Mouse (Mus musculus): ENCODE results near the gene Dysf. TPM values are rescaled to one million over a fixed set of nuclear protein-coding genes. Genes with fewer than 3 reads are reported as not detected.

Dysf gene
- polyA plus RNA-seq, 1 experiment from 2014 or later, result 2.4 TPM

DNA sequence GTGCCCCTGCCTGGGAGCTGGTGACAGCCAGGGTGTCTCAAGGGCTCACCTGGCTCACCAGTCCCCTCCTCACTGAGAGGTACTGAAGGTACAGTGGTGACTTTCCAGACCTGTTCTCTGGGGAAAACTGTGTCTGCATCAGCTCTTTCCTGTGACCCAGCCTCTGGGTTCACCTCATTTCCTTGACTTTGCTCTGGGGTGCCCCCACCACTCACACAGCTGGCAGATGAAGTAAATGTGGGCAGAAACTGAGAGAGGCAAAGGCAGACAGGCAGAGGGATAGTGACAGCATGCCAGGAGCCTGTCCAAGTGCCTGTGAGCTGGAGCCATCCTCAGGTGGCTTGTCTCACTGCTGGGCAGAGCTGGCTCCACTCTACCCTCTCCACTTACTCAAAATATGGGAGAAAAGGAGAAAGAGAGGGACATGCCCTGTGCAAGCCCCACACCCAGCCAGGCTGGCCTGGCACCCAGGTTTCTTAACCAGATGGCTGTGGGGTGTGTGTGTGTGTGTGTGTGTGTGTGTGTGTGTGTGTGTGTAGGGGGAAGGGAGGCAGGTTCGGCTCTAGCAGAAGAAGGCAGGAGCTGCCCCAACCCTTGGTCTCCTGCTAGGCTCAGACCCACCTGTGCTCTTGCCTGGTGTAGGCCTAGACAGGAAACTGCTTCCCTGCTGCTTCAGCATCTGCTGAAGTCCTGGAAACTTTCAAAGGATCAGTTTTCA, 209.0 kb downstream of the Dysf start:
- Histone ChIP-seq H3K27ac (ENCODE audit: low read depth, low read length) (no peak overlapping the region), H3K27me3 (ENCODE audit: control insufficient read depth, insufficient read depth, low read length) (no peaks in the 10 kb centered on the region), H3K9ac (ENCODE audit: low read length) (no peak overlapping the region), H3K9me3 (ENCODE audit: control insufficient read depth, low read length) (no peaks in the 10 kb centered on the region), H3K4me2 (no peak overlapping the region), H3K36me3 (ENCODE audit: control insufficient read depth, insufficient read depth, low read length) (no peaks in the 10 kb centered on the region), H3K4me1 (ENCODE audit: control insufficient read depth, insufficient read depth, low read length) (no peaks in the 10 kb centered on the region), H3K4me3 (ENCODE audit: low read depth, low read length) (no peak overlapping the region)
- no peak for DNase-seq (ENCODE audit: low spot score, missing footprints)
- 67% methylated on average over 1 of the region's 1 CpGs for WGBS
- no peak for ATAC-seq (ENCODE audit: low FRiP score)

DNA sequence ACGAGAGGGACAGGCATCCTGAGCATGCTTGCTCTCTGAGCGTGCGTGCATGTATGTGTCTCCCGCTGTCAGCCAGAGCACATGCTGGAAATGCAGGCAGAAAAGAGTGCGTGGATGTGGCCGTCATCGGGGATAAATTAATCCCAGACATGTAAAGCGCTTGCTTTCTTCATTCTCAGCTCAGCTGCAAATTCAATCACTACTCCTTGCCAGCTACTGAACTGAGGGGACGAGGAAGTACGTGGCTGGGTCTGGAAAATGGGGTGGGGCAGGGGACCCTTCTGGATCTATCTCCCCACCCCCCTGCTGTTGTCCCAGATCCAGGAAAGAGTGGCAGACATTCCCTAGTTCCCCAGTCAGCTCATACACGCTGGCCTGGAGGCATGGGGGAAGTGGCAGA, 210.7 kb downstream of the Dysf start:
- DNase-seq (ENCODE audit: low spot score, missing footprints) (no peak), ATAC-seq (ENCODE audit: low FRiP score) (no peak)
- Histone ChIP-seq H3K4me2 (no peak overlapping the region), H3K27me3 (ENCODE audit: control insufficient read depth, insufficient read depth, low read length) (no peaks in the 10 kb centered on the region), H3K36me3 (ENCODE audit: control insufficient read depth, insufficient read depth, low read length) (no peaks in the 10 kb centered on the region), H3K9ac (ENCODE audit: low read length) (no peak overlapping the region), H3K27ac (ENCODE audit: low read depth, low read length) (no peak overlapping the region), H3K4me3 (ENCODE audit: low read depth, low read length) (no peak overlapping the region), H3K9me3 (ENCODE audit: control insufficient read depth, low read length) (no peaks in the 10 kb centered on the region), H3K4me1 (ENCODE audit: control insufficient read depth, insufficient read depth, low read length) (no peaks in the 10 kb centered on the region)
- WGBS, result 82% methylated on average over 11 of the region's 11 CpGs

DNA sequence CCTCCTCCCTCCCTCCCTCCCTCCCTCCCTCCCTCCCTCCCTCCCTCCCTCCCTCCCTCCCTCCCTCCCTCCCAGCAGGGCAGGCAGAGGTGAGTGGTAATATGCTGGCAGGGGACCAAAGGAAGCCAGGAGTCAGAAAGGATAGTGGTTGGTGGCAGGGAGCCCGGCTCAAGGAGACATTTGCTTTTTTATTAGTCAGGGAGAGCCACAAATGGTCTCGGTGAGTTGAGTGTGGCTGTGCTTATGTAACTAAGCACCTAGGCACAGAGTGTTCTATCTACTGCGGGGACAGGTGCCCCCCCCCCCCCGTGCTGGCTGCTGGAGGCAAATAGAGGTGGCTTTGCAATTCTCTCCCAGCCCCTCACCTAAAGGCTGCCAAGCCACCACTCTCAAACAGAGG, 216.5 kb downstream of the Dysf start:
- Histone ChIP-seq H3K27ac (ENCODE audit: low read depth, low read length) (no peak overlapping the region), H3K9ac (ENCODE audit: low read length) (no peak overlapping the region), H3K9me3 (ENCODE audit: control insufficient read depth, low read length) (no peaks in the 10 kb centered on the region), H3K27me3 (ENCODE audit: control insufficient read depth, insufficient read depth, low read length) (no peaks in the 10 kb centered on the region), H3K4me2 (no peak overlapping the region), H3K4me3 (ENCODE audit: low read depth, low read length) (no peak overlapping the region), H3K4me1 (ENCODE audit: control insufficient read depth, insufficient read depth, low read length) (peaks cover 5% of the 10 kb centered on the region), H3K36me3 (ENCODE audit: control insufficient read depth, insufficient read depth, low read length) (no peaks in the 10 kb centered on the region)
- WGBS, result 52% methylated on average over 4 of the region's 4 CpGs
- ATAC-seq (ENCODE audit: low FRiP score) (no peak), DNase-seq (ENCODE audit: low spot score, missing footprints) (no peak)

DNA sequence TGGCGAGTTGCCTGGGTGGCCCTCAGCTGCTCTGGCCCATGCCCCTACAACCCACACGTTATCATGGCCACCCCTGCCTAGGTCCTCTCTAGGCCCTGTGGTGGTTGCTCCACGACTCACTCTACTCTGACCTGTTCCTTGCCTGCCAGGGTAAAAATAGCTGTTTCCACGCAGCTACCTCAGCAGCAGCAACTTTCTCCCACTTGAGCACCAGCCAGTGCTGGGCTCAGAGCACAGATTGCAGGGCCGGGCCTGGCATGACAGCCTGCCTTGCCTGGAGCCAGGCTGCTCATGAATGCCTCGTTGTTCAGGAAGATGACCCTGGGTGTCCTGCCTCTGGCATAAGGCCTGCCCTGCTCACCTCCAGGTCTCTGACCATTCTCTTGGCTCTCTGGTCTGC, 217.2 kb downstream of the Dysf start:
- H3K9ac ChIP-seq (ENCODE audit: low read length), result no peak overlapping the region
- no peak for ATAC-seq (ENCODE audit: low FRiP score)
- H3K4me3 ChIP-seq (ENCODE audit: low read depth, low read length), result no peak overlapping the region
- H3K27ac ChIP-seq (ENCODE audit: low read depth, low read length), result no peak overlapping the region
- DNase-seq (ENCODE audit: low spot score, missing footprints), result no peak
- 80% methylated on average over 6 of the region's 6 CpGs for WGBS
- H3K36me3 ChIP-seq (ENCODE audit: control insufficient read depth, insufficient read depth, low read length), result no peaks in the 10 kb centered on the region
- no peaks in the 10 kb centered on the region for H3K27me3 ChIP-seq (ENCODE audit: control insufficient read depth, insufficient read depth, low read length)
- H3K4me2 ChIP-seq, result no peak overlapping the region
- peaks cover 5% of the 10 kb centered on the region for H3K4me1 ChIP-seq (ENCODE audit: control insufficient read depth, insufficient read depth, low read length)
- no peaks in the 10 kb centered on the region for H3K9me3 ChIP-seq (ENCODE audit: control insufficient read depth, low read length)

DNA sequence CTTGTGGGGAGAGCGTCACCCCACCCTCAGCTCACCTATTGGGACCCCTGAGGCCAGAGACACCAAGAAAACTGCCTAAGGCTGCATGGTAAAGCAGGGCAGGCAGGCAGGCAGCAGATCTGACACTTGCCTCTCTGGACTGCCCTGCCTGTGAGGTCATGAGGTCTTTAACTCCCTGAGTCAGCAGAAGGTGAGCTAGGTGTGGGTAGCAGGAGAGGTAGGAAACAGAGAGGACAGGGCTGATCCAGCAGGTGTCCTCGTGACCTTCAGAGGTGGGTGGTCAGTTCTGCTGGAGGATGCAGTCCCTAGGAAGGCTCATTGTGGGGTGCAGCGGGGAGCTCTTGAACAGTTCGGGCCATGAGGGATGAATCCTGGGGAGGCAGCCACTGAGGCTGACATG, 219.8 kb downstream of the Dysf start:
- Histone ChIP-seq H3K36me3 (ENCODE audit: control insufficient read depth, insufficient read depth, low read length) (no peaks in the 10 kb centered on the region), H3K9ac (ENCODE audit: low read length) (no peak overlapping the region), H3K4me1 (ENCODE audit: control insufficient read depth, insufficient read depth, low read length) (peaks cover 5% of the 10 kb centered on the region), H3K4me2 (no peak overlapping the region), H3K4me3 (ENCODE audit: low read depth, low read length) (no peak overlapping the region), H3K9me3 (ENCODE audit: control insufficient read depth, low read length) (no peaks in the 10 kb centered on the region), H3K27ac (ENCODE audit: low read depth, low read length) (no peak overlapping the region), H3K27me3 (ENCODE audit: control insufficient read depth, insufficient read depth, low read length) (no peaks in the 10 kb centered on the region)
- ATAC-seq (ENCODE audit: low FRiP score), result no peak
- no peak for DNase-seq (ENCODE audit: low spot score, missing footprints)
- WGBS, result 65% methylated on average over 4 of the region's 4 CpGs

DNA sequence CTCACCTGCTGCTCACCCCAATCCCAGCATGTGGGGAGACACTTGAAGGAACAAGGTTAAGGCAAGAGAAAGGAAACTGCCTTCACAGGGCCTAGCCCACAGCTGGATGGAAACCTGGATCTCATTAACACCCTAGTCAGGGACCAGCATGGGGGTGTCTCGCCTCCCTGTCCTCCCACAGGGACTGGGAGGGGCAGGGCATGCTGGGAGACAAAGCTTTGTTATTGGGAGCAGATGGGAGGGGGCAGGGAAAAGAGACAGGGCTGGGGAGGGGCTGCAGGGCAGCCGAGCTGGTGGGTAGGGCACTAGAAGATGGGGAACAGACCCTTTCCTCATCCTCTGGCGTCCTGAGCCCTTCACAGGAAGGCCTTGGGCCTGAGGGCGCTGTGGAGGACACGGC, 220.4 kb downstream of the Dysf start:
- Histone ChIP-seq H3K4me1 (ENCODE audit: control insufficient read depth, insufficient read depth, low read length) (peaks cover 5% of the 10 kb centered on the region), H3K4me2 (no peak overlapping the region), H3K9ac (ENCODE audit: low read length) (no peak overlapping the region), H3K27me3 (ENCODE audit: control insufficient read depth, insufficient read depth, low read length) (no peaks in the 10 kb centered on the region), H3K9me3 (ENCODE audit: control insufficient read depth, low read length) (no peaks in the 10 kb centered on the region), H3K27ac (ENCODE audit: low read depth, low read length) (no peak overlapping the region), H3K36me3 (ENCODE audit: control insufficient read depth, insufficient read depth, low read length) (no peaks in the 10 kb centered on the region), H3K4me3 (ENCODE audit: low read depth, low read length) (no peak overlapping the region)
- ATAC-seq (ENCODE audit: low FRiP score), result no peak
- 20% methylated on average over 5 of the region's 5 CpGs for WGBS
- no peak for DNase-seq (ENCODE audit: low spot score, missing footprints)

DNA sequence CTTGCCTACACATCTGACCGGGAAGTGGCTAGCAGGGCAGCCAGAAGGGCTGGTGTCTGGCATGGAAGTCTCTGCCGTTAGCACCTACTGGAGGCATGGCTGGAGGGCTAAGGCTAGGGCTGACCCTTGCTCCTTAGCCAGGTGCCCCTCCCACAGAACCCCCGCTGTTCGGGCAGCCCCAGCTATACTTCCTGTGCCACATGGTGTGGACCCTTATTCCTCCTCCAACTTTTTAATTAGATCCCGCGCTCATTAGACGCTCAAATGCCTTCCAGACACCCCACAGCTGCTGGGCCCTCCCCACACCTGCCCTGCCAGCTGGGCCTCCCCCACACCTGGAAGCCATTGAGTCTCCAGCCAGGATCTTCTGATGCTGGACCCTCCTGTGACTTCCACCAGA, 221.3 kb downstream of the Dysf start:
- Histone ChIP-seq H3K9ac (ENCODE audit: low read length) (no peak overlapping the region), H3K36me3 (ENCODE audit: control insufficient read depth, insufficient read depth, low read length) (no peaks in the 10 kb centered on the region), H3K4me3 (ENCODE audit: low read depth, low read length) (no peak overlapping the region), H3K27ac (ENCODE audit: low read depth, low read length) (no peak overlapping the region), H3K9me3 (ENCODE audit: control insufficient read depth, low read length) (no peaks in the 10 kb centered on the region), H3K27me3 (ENCODE audit: control insufficient read depth, insufficient read depth, low read length) (no peaks in the 10 kb centered on the region), H3K4me2 (no peak overlapping the region), H3K4me1 (ENCODE audit: control insufficient read depth, insufficient read depth, low read length) (peaks cover 5% of the 10 kb centered on the region)
- no peak for ATAC-seq (ENCODE audit: low FRiP score)
- 81% methylated on average over 7 of the region's 7 CpGs for WGBS
- DNase-seq (ENCODE audit: low spot score, missing footprints), result no peak

DNA sequence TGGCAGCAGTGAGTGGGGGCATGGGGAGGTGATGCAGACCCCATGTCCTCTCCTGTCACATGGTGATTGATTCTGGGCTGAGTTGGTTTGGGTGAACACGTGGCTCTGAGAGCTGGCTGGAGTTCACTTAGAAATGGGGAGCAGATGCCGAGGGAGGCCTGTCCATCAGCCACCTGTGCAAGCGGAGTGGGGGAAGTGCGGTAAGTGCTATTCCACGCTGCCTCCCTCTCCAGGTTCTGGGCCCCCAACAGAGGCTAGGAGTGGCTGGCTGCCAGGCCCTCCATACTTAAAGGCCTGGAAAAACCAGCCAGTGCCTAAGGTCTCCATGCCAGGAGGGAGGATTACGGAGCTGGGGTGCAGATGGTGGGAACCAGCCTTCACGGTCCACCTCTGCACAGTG, 222.7 kb downstream of the Dysf start:
- Histone ChIP-seq H3K36me3 (ENCODE audit: control insufficient read depth, insufficient read depth, low read length) (no peaks in the 10 kb centered on the region), H3K9ac (ENCODE audit: low read length) (no peak overlapping the region), H3K4me3 (ENCODE audit: low read depth, low read length) (no peak overlapping the region), H3K4me2 (no peak overlapping the region), H3K9me3 (ENCODE audit: control insufficient read depth, low read length) (no peaks in the 10 kb centered on the region), H3K4me1 (ENCODE audit: control insufficient read depth, insufficient read depth, low read length) (peaks cover 5% of the 10 kb centered on the region), H3K27me3 (ENCODE audit: control insufficient read depth, insufficient read depth, low read length) (no peaks in the 10 kb centered on the region), H3K27ac (ENCODE audit: low read depth, low read length) (no peak overlapping the region)
- WGBS, result 68% methylated on average over 7 of the region's 7 CpGs
- DNase-seq (ENCODE audit: low spot score, missing footprints) (no peak), ATAC-seq (ENCODE audit: low FRiP score) (no peak)

DNA sequence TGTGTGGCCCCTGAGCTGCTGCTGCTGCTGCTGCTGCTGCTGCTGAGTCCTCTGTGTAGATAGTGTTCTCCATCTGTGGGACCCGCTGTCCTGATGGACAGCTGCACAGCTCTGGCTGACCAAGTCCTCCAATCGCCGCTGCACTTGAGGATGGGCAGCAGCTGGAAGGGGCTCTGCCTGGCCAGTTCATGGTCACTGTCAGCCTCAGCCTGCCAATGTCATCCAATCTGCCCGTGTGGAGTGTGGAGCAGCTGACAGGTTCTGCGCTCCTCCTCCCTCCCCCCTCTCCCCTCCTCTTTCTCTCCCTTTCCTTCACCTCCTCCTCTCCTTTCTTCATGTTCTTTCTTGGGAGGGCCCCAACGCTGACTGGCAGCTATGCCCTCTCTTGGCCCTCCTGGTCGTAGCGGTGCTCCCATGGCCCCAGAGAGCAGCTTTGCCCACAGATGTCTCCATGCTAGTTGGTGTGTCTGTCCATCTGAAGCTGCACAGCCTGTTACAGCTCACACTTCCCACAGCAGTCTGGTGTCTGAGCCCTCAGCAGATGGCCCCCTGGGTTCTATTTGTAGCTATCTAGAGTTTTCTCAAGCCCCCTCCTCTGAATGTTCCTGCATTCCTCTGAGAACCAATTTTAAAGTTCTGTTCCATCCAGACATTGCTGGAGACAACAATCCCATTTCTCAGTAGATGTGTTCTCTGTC, 223.8 kb downstream of the Dysf start:
- ATAC-seq (ENCODE audit: low FRiP score), result no peak
- H3K9me3 ChIP-seq (ENCODE audit: control insufficient read depth, low read length), result no peaks in the 10 kb centered on the region
- H3K4me1 ChIP-seq (ENCODE audit: control insufficient read depth, insufficient read depth, low read length), result peaks cover 5% of the 10 kb centered on the region
- no peak overlapping the region for H3K4me3 ChIP-seq (ENCODE audit: low read depth, low read length)
- no peak overlapping the region for H3K27ac ChIP-seq (ENCODE audit: low read depth, low read length)
- no peak overlapping the region for H3K9ac ChIP-seq (ENCODE audit: low read length)
- no peak for DNase-seq (ENCODE audit: low spot score, missing footprints)
- no peaks in the 10 kb centered on the region for H3K36me3 ChIP-seq (ENCODE audit: control insufficient read depth, insufficient read depth, low read length)
- WGBS, result 77% methylated on average over 8 of the region's 8 CpGs
- no peaks in the 10 kb centered on the region for H3K27me3 ChIP-seq (ENCODE audit: control insufficient read depth, insufficient read depth, low read length)
- no peak overlapping the region for H3K4me2 ChIP-seq
